In the genomic region with DNA sequence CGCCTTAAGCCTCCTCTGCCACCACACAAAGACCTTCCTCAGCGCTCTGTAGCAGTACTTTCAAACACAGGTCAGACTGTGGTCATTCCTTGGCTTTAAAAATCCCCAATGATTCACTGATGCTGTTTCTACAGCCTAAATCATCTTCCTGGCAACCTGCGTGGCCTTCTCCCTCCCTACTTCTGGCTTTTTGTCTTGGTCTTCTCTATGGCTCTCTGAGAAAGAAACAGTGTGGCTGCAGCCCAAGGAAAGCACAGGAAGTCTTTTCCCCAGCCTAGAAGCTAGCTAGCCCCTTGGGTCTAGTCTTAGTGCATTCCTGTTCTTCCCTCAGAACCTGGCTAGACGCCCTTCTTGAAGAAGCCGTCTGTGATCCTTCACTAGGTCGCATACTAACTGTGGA, we compare ENCODE assay signal across 27 mouse cellular contexts.
DNase-seq lines count a peak whose midpoint lies in the region; ATAC-seq and TF ChIP-seq lines count a peak whose summit lies in the region.
"Had no signal": no experiment of that assay in that cellular context is flagged by ENCODE, and none has a peak within 500 bp of the region (broad histone marks: within the 10 kb centered on the region; RNA-seq: fewer than 3 reads in every experiment).

No protein-coding gene starts in this region.

- no peaks in the 10 kb centered on the region for H3K9me3 ChIP-seq in limb, embryonic 14.5 days (ENCODE audit: control insufficient read depth, low read length)
- H3K9me3 ChIP-seq in limb, embryonic 10.5 days (replicated peaks), result no peaks in the 10 kb centered on the region
- no peaks in the 10 kb centered on the region for H3K9me3 ChIP-seq in hindbrain, embryonic 16.5 days (ENCODE audit: control insufficient read depth, low read length)
- H3K9me3 ChIP-seq: embryonic facial prominence, embryonic 10.5 days; embryonic facial prominence, embryonic 13.5 days; forebrain, embryonic 12.5 days; forebrain, embryonic 15.5 days; heart, embryonic 10.5 days; heart, embryonic 13.5 days had no signal

- H3K36me3 ChIP-seq in limb, embryonic 14.5 days (ENCODE audit: control insufficient read depth, insufficient read depth, low read length), result no peaks in the 10 kb centered on the region
- no peaks in the 10 kb centered on the region for H3K36me3 ChIP-seq in limb, embryonic 10.5 days
- H3K36me3 ChIP-seq in hindbrain, embryonic 16.5 days (ENCODE audit: control insufficient read depth, insufficient read depth, low read length), result no peaks in the 10 kb centered on the region
- H3K36me3 ChIP-seq: embryonic facial prominence, embryonic 10.5 days; embryonic facial prominence, embryonic 13.5 days; forebrain, embryonic 12.5 days; forebrain, embryonic 15.5 days; heart, embryonic 10.5 days; heart, embryonic 13.5 days had no signal

- H3K4me1 ChIP-seq in limb, embryonic 14.5 days (ENCODE audit: control insufficient read depth, insufficient read depth, low read length), result peaks cover 5% of the 10 kb centered on the region; the same call in 1 of the 2 replicates
- no peaks in the 10 kb centered on the region for H3K4me1 ChIP-seq in limb, embryonic 10.5 days
- no peaks in the 10 kb centered on the region for H3K4me1 ChIP-seq in hindbrain, embryonic 16.5 days (ENCODE audit: control insufficient read depth, insufficient read depth, low read depth, low read length)
- H3K4me1 ChIP-seq: embryonic facial prominence, embryonic 10.5 days; embryonic facial prominence, embryonic 13.5 days; forebrain, embryonic 12.5 days; forebrain, embryonic 15.5 days; heart, embryonic 10.5 days had no signal

- no peaks in the 10 kb centered on the region for H3K27me3 ChIP-seq in limb, embryonic 14.5 days (ENCODE audit: control insufficient read depth, insufficient read depth, low read length)
- H3K27me3 ChIP-seq in limb, embryonic 10.5 days (ENCODE audit: low read depth, poor library complexity, severe bottlenecking), result no peaks in the 10 kb centered on the region
- no peaks in the 10 kb centered on the region for H3K27me3 ChIP-seq in hindbrain, embryonic 16.5 days (replicated peaks; ENCODE audit: control insufficient read depth, insufficient read depth, low read length)
- H3K27me3 ChIP-seq: embryonic facial prominence, embryonic 13.5 days; forebrain, embryonic 12.5 days; forebrain, embryonic 15.5 days; heart, embryonic 13.5 days had no signal

- WGBS in limb, embryonic 14.5 days, result 79% methylated on average over 6 of the region's 6 CpGs
- WGBS in limb, embryonic 10.5 days, result 90% methylated on average over 6 of the region's 6 CpGs
- WGBS in hindbrain, embryonic 16.5 days, result 88% methylated on average over 6 of the region's 6 CpGs

- intact Hi-C loops in gastrocnemius, adult 2 months (cut with DNase I), result no loop called here
- intact Hi-C loops in gastrocnemius, postnatal 14 days (cut with DNase I; ENCODE audit: low total_unique reads), result no loop called here

- no peak for TF ChIP-seq POLR2A in limb, embryonic 14.5 days (IDR thresholded peaks at IDR 0.05; ENCODE audit: borderline replicate concordance, extremely low read depth, insufficient read depth, insufficient read length)

- H3K4me3 ChIP-seq in gastrocnemius, adult 2 months, result no peak overlapping the region
- no peak overlapping the region for H3K4me3 ChIP-seq in limb, embryonic 14.5 days (replicated peaks; ENCODE audit: low read length)
- H3K4me3 ChIP-seq in limb, embryonic 10.5 days, result no peak overlapping the region
- no peak overlapping the region for H3K4me3 ChIP-seq in hindbrain, embryonic 16.5 days (ENCODE audit: low read length)
- H3K4me3 ChIP-seq: embryonic facial prominence, embryonic 10.5 days; embryonic facial prominence, embryonic 13.5 days; erythroblast, embryonic 14.5 days; forebrain, embryonic 12.5 days; forebrain, embryonic 15.5 days; heart, embryonic 10.5 days; heart, embryonic 13.5 days had no signal

- H3K9ac ChIP-seq in limb, embryonic 14.5 days (ENCODE audit: low read depth, low read length, severe bottlenecking), result no peak overlapping the region
- H3K9ac ChIP-seq in hindbrain, embryonic 16.5 days (ENCODE audit: low read depth, low read length), result no peak overlapping the region
- H3K9ac ChIP-seq: embryonic facial prominence, embryonic 13.5 days; forebrain, embryonic 12.5 days; forebrain, embryonic 15.5 days; heart, embryonic 13.5 days; hindbrain, embryonic 14.5 days had no signal

- H3K4me2 ChIP-seq in limb, embryonic 14.5 days (replicated peaks; ENCODE audit: low read depth, low read length, severe bottlenecking), result no peak overlapping the region
- H3K4me2 ChIP-seq in hindbrain, embryonic 16.5 days (ENCODE audit: low read length), result no peak overlapping the region
- H3K4me2 ChIP-seq: embryonic facial prominence, embryonic 13.5 days; forebrain, embryonic 12.5 days; forebrain, embryonic 15.5 days; heart, embryonic 13.5 days; hindbrain, embryonic 14.5 days had no signal

- ATAC-seq in limb, embryonic 14.5 days (ENCODE audit: low FRiP score, low read depth), result no peak
- no peak for ATAC-seq in hindbrain, embryonic 16.5 days
- ATAC-seq: CD4-positive, CD25-positive, alpha-beta regulatory T cell, adult 4 months; forebrain, embryonic 15.5 days had no signal

- peak overlapping the region; percentile 28; the same call in 1 of the 2 replicates for H3K27ac ChIP-seq in gastrocnemius, adult 2 months
- 0 out of 2 replicates have a peak overlapping the region, but pooled peaks have one; percentile 19 for H3K27ac ChIP-seq in limb, embryonic 14.5 days (replicated peaks; ENCODE audit: low read depth, low read length)
- H3K27ac ChIP-seq in limb, embryonic 10.5 days, result no peak overlapping the region
- H3K27ac ChIP-seq in hindbrain, embryonic 16.5 days (ENCODE audit: low read depth, low read length), result no peak overlapping the region
- H3K27ac ChIP-seq: embryonic facial prominence, embryonic 10.5 days; embryonic facial prominence, embryonic 13.5 days; forebrain, embryonic 12.5 days; forebrain, embryonic 15.5 days; heart, embryonic 10.5 days; heart, embryonic 13.5 days; hindbrain, embryonic 14.5 days had no signal

- TF ChIP-seq CTCF in gastrocnemius, adult 2 months (IDR thresholded peaks at IDR 0.05), result no peak

- peak; percentile 36 for DNase-seq in gastrocnemius, adult 2 months
- DNase-seq in gastrocnemius, postnatal 10 days, result no peak
- peak; percentile 28 for DNase-seq in limb, embryonic 14.5 days (ENCODE audit: low spot score)
- DNase-seq in limb, embryonic 10.5 days (ENCODE audit: low spot score), result no peak
- peak; percentile 8 for DNase-seq in gastrocnemius, postnatal 14 days
- peak; percentile 19 for DNase-seq in gastrocnemius, postnatal 25 days
- no peak for DNase-seq in adrenal gland, postnatal 36 days
- DNase-seq: adrenal gland, adult 2 months; adrenal gland, postnatal 14 days; cerebellum, adult 11-12 months; cerebellum, adult 8-10 months; cerebellum, postnatal 10 days; cerebellum, postnatal 36 days; embryo, embryonic 11 days; heart, adult 18-20 months; heart, postnatal 14 days; heart, postnatal 4 days had no signal

Comparison
In these comparisons a context has a peak if more than half of its experiments do, and no peak if none do; other contexts are left out.
1. DNase-seq: peak in gastrocnemius, adult 2 months (single experiment), limb, embryonic 14.5 days (single experiment), gastrocnemius, postnatal 14 days (single experiment) and gastrocnemius, postnatal 25 days (single experiment); none in gastrocnemius, postnatal 10 days (single experiment), limb, embryonic 10.5 days (single experiment) and adrenal gland, postnatal 36 days (0 of 2).
2. H3K27ac ChIP-seq: peak in gastrocnemius, adult 2 months (single experiment) and limb, embryonic 14.5 days (single experiment); none in limb, embryonic 10.5 days (single experiment) and hindbrain, embryonic 16.5 days (single experiment).